Mouse (Mus musculus): Measurements from ENCODE around the gene Thap4. TPM values are rescaled to one million over a fixed set of nuclear protein-coding genes. Genes with fewer than 3 reads are reported as not detected.

Gene Thap4
- polyA plus RNA-seq, 1 experiment, result 37.1 TPM

- Histone ChIP-seq H3K27ac (ENCODE audit: insufficient read depth, low read length) (peak overlapping the region; percentile 24; the same call in 1 of the 2 replicates), H3K4me1 (ENCODE audit: control insufficient read depth, insufficient read depth, low read length) (peaks cover 1% of the 10 kb centered on the region; the same call in 1 of the 2 replicates), H3K4me3 (ENCODE audit: insufficient read depth, low read length) (peak overlapping the region; percentile 29)
- TF ChIP-seq POLR2A (IDR thresholded peaks at IDR 0.05; ENCODE audit: extremely low read depth, insufficient read depth, low read length), result no peak
Measured at GRCm38 (mm10) chr1:93686961-93687320, 67.7 kb downstream of the Thap4 start.

DNA sequence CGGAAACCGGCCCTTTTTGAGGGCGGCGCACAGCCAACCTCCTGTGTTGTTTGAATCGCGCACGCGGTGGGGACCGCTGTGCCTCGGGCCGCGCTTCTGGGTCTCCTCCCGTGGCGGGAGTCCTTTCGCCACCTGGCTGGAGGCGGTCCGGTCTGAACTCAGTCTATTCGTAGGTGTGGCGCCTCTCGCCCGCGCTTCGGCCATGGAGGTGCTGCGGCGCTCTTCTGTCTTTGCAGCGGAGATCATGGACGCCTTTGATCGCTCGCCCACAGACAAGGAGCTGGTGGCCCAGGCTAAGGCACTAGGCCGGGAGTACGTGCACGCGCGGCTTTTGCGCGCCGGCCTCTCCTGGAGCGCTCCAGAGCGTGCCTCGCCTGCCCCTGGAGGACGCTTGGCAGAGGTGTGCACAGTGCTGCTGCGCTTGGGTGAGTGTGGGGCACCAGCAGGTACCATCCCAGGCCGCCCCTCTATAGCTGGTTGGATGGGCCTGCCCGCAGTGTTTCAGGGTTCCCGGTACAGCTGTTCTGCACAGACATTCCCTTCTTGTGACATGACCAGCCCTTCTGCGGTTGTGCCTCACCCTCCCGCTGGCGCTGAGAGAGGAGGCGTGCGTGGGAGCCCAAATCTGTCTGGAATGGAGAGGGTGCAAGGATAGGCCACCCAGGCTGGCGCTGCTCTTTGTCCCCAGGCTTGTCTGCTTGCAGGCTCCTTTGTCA is 68.3 kb downstream of the Thap4 start:
- TF ChIP-seq CTCF (IDR thresholded peaks at IDR 0.05; ENCODE audit: extremely low read depth, insufficient read depth, low read length) (no peak), POLR2A (IDR thresholded peaks at IDR 0.05; ENCODE audit: extremely low read depth, insufficient read depth, low read length) (no peak)
- Histone ChIP-seq H3K4me1 (ENCODE audit: control insufficient read depth, insufficient read depth, low read length) (no peaks in the 10 kb centered on the region), H3K27ac (ENCODE audit: insufficient read depth, low read length) (peak overlapping the region; percentile 24; the same call in 1 of the 2 replicates), H3K4me3 (ENCODE audit: insufficient read depth, low read length) (peak overlapping the region; percentile 29)

DNA sequence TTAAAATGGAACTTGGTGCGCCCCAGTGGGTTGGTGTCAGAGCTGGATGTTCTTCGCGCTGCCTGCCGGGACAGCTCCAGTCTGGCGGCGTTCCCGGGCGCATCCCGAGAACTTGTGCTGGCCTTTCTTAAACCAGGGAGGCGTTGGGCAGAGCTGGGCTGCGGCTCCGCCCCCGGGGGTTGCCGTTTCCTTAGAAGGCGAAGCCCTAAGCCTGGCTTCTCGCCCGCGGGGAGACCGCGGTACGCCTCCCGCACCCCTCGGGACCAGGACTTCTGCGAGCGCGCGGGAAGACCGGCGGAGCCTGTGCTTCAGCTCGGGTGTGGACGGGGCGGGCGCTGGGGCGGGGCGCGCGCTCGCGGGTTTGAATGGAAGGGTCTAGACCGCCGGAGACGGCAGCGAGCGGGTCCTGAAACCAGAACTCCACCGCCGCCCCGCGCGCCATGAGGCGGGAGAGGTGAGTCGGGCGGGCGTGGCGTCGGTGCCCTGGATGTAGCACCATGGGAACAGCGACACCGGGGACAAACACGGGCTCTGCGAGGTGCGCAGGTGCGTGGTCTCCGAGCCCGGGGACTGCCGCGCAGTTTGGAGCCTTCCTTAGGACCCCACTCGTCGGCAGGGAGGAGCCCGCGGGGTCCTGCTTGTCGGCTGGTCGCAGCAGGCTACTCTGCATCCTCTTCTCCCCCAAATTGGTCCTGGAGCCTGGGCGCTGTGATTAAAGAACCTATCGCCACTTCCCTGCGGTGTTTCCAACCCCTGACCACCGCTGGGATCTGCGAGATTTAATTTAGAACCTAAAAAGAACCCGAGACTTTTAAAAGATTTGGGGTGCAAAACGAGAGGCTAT is 69.0 kb downstream of the Thap4 start, which contains the start of gene Bok:
Bok (plus strand) TSS at position 260 of the 844 bp plus-strand sequence.
- Histone ChIP-seq H3K4me1 (ENCODE audit: control insufficient read depth, insufficient read depth, low read length) (no peaks in the 10 kb centered on the region), H3K27ac (ENCODE audit: insufficient read depth, low read length) (peak within 1 kb of the TSS; percentile 24; the same call in 1 of the 2 replicates), H3K4me3 (ENCODE audit: insufficient read depth, low read length) (peak within 1 kb of the TSS; percentile 29)
- TF ChIP-seq CTCF (IDR thresholded peaks at IDR 0.05; ENCODE audit: extremely low read depth, insufficient read depth, low read length) (no peak), POLR2A (IDR thresholded peaks at IDR 0.05; ENCODE audit: extremely low read depth, insufficient read depth, low read length) (no peak)

DNA sequence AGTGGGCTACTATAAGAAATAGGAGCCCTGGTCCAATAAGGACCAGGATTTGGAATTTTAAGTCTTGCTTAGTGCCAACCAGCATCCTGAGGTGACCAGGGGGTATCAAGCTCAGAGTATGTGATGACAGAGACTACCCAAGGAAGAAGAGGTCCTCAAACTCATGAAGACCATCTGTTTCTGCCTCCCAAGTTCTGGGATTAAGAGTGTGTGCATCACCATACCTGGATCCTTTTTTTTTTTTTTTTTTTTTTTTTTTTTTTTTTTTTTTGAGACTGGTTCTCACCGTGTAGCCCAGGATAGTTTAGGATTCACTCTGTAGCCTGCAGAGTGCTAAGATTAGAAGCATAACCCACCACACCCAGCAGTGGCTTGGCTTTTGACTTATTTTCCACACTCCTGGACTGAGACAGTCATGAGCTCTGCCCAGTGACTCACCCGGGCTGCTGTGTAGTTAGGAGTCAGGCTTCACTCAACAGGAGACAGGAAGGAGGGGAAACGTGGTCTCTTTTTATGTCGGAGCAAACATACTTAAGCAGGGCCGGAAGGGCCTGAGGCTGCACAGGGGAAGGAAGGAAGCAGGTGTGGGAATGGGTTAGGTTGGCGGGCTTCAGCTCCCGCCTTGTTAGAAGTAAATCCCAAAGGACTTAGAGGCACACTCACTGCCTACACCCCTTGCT is 74.6 kb downstream of the Thap4 start:
- no peak overlapping the region for H3K4me3 ChIP-seq (ENCODE audit: insufficient read depth, low read length)
- TF ChIP-seq POLR2A (IDR thresholded peaks at IDR 0.05; ENCODE audit: extremely low read depth, insufficient read depth, low read length) (no peak), CTCF (IDR thresholded peaks at IDR 0.05; ENCODE audit: extremely low read depth, insufficient read depth, low read length) (no peak)
- H3K27ac ChIP-seq (ENCODE audit: insufficient read depth, low read length), result no peak overlapping the region
- no peaks in the 10 kb centered on the region for H3K4me1 ChIP-seq (ENCODE audit: control insufficient read depth, insufficient read depth, low read length)

DNA sequence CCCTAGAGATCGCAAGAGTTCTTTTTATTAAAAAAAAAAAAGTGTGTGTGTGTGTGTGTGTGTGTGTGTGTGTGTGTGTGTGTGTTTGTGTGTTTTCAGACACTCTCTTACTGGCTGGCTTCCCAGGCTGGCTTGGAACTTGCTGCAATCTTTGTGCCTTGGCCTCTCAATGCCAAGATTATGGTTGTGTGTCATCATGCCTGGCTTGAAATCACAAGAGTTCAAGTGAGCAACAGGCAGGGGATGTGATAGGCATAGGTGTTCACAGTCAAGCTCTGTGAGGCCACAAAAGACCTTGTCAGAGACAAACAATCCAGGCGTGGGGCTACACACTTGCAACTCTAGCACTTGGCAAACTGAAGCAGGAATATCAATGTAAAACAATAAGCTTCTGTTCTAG is 76.3 kb downstream of the Thap4 start:
- Histone ChIP-seq H3K4me1 (ENCODE audit: control insufficient read depth, insufficient read depth, low read length) (no peaks in the 10 kb centered on the region), H3K4me3 (ENCODE audit: insufficient read depth, low read length) (no peak overlapping the region), H3K27ac (ENCODE audit: insufficient read depth, low read length) (no peak overlapping the region)
- TF ChIP-seq POLR2A (IDR thresholded peaks at IDR 0.05; ENCODE audit: extremely low read depth, insufficient read depth, low read length), result no peak
- TF ChIP-seq CTCF (IDR thresholded peaks at IDR 0.05; ENCODE audit: extremely low read depth, insufficient read depth, low read length), result no peak

DNA sequence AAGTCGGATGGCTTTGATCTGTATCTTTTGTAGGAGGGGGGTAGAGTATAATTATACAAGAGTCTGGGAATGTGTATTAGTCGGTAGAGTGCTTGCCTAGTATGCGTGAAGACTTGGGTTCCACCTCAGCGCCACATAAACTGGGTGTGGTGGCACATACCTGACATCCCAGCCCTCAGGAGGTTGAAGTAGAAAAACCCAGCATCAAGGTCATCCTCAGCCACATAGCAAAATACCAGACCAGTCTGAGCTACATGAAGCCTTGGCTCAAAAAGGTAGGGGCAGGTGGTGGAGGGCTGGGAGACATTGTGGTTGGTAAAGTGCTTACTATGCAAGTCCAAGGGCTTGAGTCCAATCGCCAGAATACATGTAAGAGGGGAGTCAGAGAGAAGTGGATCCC is 82.0 kb downstream of the Thap4 start:
- no peak overlapping the region for H3K4me3 ChIP-seq (ENCODE audit: insufficient read depth, low read length)
- TF ChIP-seq POLR2A (IDR thresholded peaks at IDR 0.05; ENCODE audit: extremely low read depth, insufficient read depth, low read length) (no peak), CTCF (IDR thresholded peaks at IDR 0.05; ENCODE audit: extremely low read depth, insufficient read depth, low read length) (no peak)
- H3K27ac ChIP-seq (ENCODE audit: insufficient read depth, low read length), result no peak overlapping the region
- H3K4me1 ChIP-seq (ENCODE audit: control insufficient read depth, insufficient read depth, low read length), result no peaks in the 10 kb centered on the region

GRCm38 (mm10) chr1:93669941-93670340 is 84.7 kb downstream of the Thap4 start:
- H3K4me3 ChIP-seq (ENCODE audit: insufficient read depth, low read length), result no peak overlapping the region
- no peak overlapping the region for H3K27ac ChIP-seq (ENCODE audit: insufficient read depth, low read length)
- no peaks in the 10 kb centered on the region for H3K4me1 ChIP-seq (ENCODE audit: control insufficient read depth, insufficient read depth, low read length)
- no peak for TF ChIP-seq CTCF (IDR thresholded peaks at IDR 0.05; ENCODE audit: extremely low read depth, insufficient read depth, low read length)
- TF ChIP-seq POLR2A (IDR thresholded peaks at IDR 0.05; ENCODE audit: extremely low read depth, insufficient read depth, low read length), result no peak

DNA sequence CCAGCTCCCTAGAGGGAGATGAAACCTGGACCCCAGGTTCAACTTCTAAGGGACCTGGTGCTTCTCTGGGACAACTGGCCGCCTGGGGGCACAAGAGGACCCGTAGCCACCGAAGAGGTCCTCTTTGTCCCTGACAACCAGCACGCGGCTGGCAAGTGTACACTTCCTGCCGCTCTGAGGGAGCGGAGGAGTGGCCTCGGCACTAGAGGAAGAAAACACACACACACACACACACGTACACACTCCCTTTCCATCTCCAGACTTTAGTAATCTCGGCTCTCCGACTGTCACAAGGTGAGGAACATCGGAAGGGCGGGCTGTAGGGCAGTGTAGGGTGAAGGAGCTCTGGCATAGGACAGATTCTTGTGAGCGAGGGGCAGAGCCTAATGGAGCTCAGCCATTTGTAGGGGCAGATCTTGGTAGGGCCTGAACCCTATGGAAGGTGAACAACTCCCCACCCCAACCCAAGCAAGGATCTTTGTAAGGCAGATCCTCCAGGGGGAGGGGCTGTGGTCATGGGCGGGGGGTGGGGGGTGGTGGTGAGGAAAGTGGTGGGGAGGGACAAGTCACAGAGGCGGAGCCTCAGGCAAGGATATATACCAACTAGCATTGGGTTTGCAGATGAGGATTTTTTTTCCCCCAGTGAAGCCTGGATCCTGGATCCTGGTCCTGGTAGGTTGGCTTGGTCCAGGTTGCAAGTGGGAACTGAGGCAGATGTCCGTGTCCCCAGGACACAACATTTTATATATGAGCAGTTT is 85.7 kb downstream of the Thap4 start:
- TF ChIP-seq POLR2A (IDR thresholded peaks at IDR 0.05; ENCODE audit: extremely low read depth, insufficient read depth, low read length), result no peak
- peak; percentile 47 for TF ChIP-seq CTCF (IDR thresholded peaks at IDR 0.05; ENCODE audit: extremely low read depth, insufficient read depth, low read length)
- Histone ChIP-seq H3K27ac (ENCODE audit: insufficient read depth, low read length) (no peak overlapping the region), H3K4me1 (ENCODE audit: control insufficient read depth, insufficient read depth, low read length) (no peaks in the 10 kb centered on the region), H3K4me3 (ENCODE audit: insufficient read depth, low read length) (peak overlapping the region; percentile 31)

Data from cortical plate, adult 2 months (tissue).